Mouse (Mus musculus) intestine, embryonic 14.5 days (tissue): ENCODE measurements around the gene Gm42688. TPM values are rescaled to one million over a fixed set of nuclear protein-coding genes. Genes with fewer than 3 reads are reported as not detected.
A peak's percentile ranks its signal among the peaks of the same experiment; 100 is the strongest.

Experiments
- ATAC-seq: fragments of 200-750 bp; cut with Nextera tagmentation; replicated peaks from 2 replicates; pipeline ENCODE4 v1.8.0; 2017; ENCODE audit warnings: low read depth, moderate number of reproducible peaks, moderate TSS enrichment, moderate library complexity; ENCODE audit not compliant: low FRiP score, low TSS enrichment
- DNase-seq: peaks from one replicate; pipeline ENCODE4 v3.0.0-alpha.2; 2018; ENCODE audit warnings: low spot score
- H3K27ac ChIP-seq: fragments of 300-500 bp; sonication (generic); 2 replicates; pipeline ENCODE4 v1.5.1; 2014; ENCODE audit warnings: low read depth, mild to moderate bottlenecking, control low read depth
- H3K27me3 ChIP-seq: fragments of 300-500 bp; sonication (generic); replicated peaks from 2 replicates; pipeline ENCODE4 v1.6.1; 2014; ENCODE audit warnings: low read length, control low read depth; ENCODE audit not compliant: control insufficient read depth, insufficient read depth
- H3K36me3 ChIP-seq: fragments of 300-500 bp; sonication (generic); 2 replicates; pipeline ENCODE4 v1.6.1; 2014; ENCODE audit warnings: low read length, control low read depth; ENCODE audit not compliant: control insufficient read depth, insufficient read depth
- H3K4me1 ChIP-seq: fragments of 300-500 bp; sonication (generic); replicated peaks from 2 replicates; pipeline ENCODE4 v1.6.1; 2014; ENCODE audit warnings: low read length, control low read depth, mixed read lengths; ENCODE audit not compliant: control insufficient read depth, insufficient read depth
- H3K4me2 ChIP-seq: fragments of 300-500 bp; sonication (generic); 2 replicates; pipeline ENCODE4 v1.6.1; 2014; ENCODE audit warnings: low read length
- H3K4me3 ChIP-seq: fragments of 300-500 bp; sonication (generic); 2 replicates; pipeline ENCODE4 v1.5.1; 2014; ENCODE audit warnings: low read depth, low read length, control low read depth, mixed read lengths
- H3K9ac ChIP-seq: fragments of 300-500 bp; sonication (generic); 2 replicates; pipeline ENCODE4 v1.6.1; 2014; ENCODE audit warnings: mild to moderate bottlenecking, low read length
- H3K9me3 ChIP-seq: fragments of 300-500 bp; sonication (generic); 2 replicates; pipeline ENCODE4 v1.6.1; 2016; ENCODE audit warnings: low read length, control low read depth; ENCODE audit not compliant: control insufficient read depth
- WGBS: fragments of 180-500 bp; shearing (Covaris S2); extraction: QIAGEN DNeasy Blood & Tissue Kit; methylation state at CpG from one replicate; pipeline ENCODE4 v1.1.7; 2014; 5-methylcytosine and 5-hydroxymethylcytosine counted together
- polyA plus RNA-seq: library from polyadenylated mRNA; unstranded; fragments of >200 nt; fragmentation: Nextera tagmentation; extraction: Ambion mirVana; gene quantifications from 2 replicates; pipeline ENCODE4 v1.2.1, GENCODE M21; 2014

The Gm42688 gene
- polyA plus RNA-seq, 1 experiment from 2014 or later, result 2.6 TPM

DNA sequence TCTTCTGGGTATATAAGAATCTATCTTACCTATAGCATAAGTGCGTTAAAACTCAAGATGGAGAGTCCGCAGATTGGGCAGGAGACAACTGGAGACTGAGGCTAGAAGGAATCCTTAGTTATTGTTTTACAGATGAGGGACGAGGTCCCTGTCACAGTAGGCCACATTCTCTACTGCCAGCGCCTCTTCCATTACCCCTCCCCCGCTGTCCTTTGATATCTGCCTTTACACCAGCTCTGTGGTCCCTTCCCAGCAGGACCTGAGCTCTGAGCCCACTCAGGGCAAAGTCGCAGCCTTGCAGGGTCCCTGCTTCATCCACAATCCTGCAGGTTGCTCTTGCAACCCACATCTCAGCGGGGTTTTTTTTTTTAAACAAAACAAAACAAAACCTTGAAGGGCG is 33.2 kb upstream of the Gm42688 start:
- no peak for ATAC-seq
- 7% methylated on average over 8 of the region's 8 CpGs for WGBS

GRCm38 (mm10) chr6:83068706-83069487 is 32.5 kb upstream of the Gm42688 start:
- peak overlapping the region; percentile 24 for H3K4me3 ChIP-seq
- H3K27ac ChIP-seq, result no peak overlapping the region
- H3K9me3 ChIP-seq, result no peaks in the 10 kb centered on the region
- H3K4me2 ChIP-seq, result peak overlapping the region; percentile 36
- no peaks in the 10 kb centered on the region; the same call in none of the 2 replicates for H3K4me1 ChIP-seq
- H3K9ac ChIP-seq, result no peak overlapping the region; the same call in 1 of the 2 replicates
- WGBS, result under 1% methylated on average over 80 of the region's 81 CpGs
- ATAC-seq (no peak), DNase-seq (no peak)
- H3K36me3 ChIP-seq, result no peaks in the 10 kb centered on the region
- peaks cover 98% of the 10 kb centered on the region for H3K27me3 ChIP-seq

More for the DNA sequence above, 33.2 kb upstream of the Gm42688 start:
- H3K4me2 ChIP-seq, result peak overlapping the region; percentile 36; the same call in 1 of the 2 replicates
- DNase-seq, result no peak
- H3K9me3 ChIP-seq, result no peaks in the 10 kb centered on the region
- H3K9ac ChIP-seq, result no peak overlapping the region
- no peaks in the 10 kb centered on the region; the same call in none of the 2 replicates for H3K4me1 ChIP-seq
- peaks cover 99% of the 10 kb centered on the region for H3K27me3 ChIP-seq
- H3K36me3 ChIP-seq, result no peaks in the 10 kb centered on the region
- H3K4me3 ChIP-seq, result peak overlapping the region; percentile 24
- no peak overlapping the region for H3K27ac ChIP-seq

- no peaks in the 10 kb centered on the region; the same call in none of the 2 replicates for H3K4me1 ChIP-seq
- H3K9me3 ChIP-seq, result no peaks in the 10 kb centered on the region
- peak; percentile 74 for DNase-seq
- peak; percentile 25 for ATAC-seq
- H3K4me2 ChIP-seq, result no peak overlapping the region
- no peak overlapping the region for H3K27ac ChIP-seq
- peak overlapping the region; percentile 24 for H3K4me3 ChIP-seq
- peaks cover 98% of the 10 kb centered on the region for H3K27me3 ChIP-seq
- no peaks in the 10 kb centered on the region for H3K36me3 ChIP-seq
- 2% methylated on average over 68 of the region's 69 CpGs for WGBS
- peak overlapping the region; percentile 15 for H3K9ac ChIP-seq
These were observed 31.8 kb upstream of the Gm42688 start for GRCm38 (mm10) chr6:83069488-83070246.

DNA sequence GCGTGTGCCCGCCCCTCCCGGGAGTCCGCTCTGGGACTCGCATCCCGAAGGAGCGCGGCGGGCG is 31.3 kb upstream of the Gm42688 start, which contains the start of gene Tlx2:
Gene Tlx2 (minus strand): TSS at position 47 of the 64 bp plus-strand sequence.
- no peaks in the 10 kb centered on the region for H3K36me3 ChIP-seq
- no peaks in the 10 kb centered on the region for H3K9me3 ChIP-seq
- DNase-seq (no peak), ATAC-seq (no peak)
- peak within 1 kb of the TSS; percentile 15 for H3K9ac ChIP-seq
- peak within 1 kb of the TSS; percentile 34; the same call in 1 of the 2 replicates for H3K27ac ChIP-seq
- 0% methylated on average over 10 of the region's 10 CpGs for WGBS
- peaks cover 98% of the 10 kb centered on the region for H3K27me3 ChIP-seq
- H3K4me1 ChIP-seq, result no peaks in the 10 kb centered on the region; the same call in none of the 2 replicates
- H3K4me3 ChIP-seq, result peak within 1 kb of the TSS; percentile 24
- H3K4me2 ChIP-seq, result no peak within 1 kb of the TSS

- H3K9ac ChIP-seq, result no peak overlapping the region
- H3K27ac ChIP-seq, result peak overlapping the region; percentile 34; the same call in 1 of the 2 replicates
These were observed 30.9 kb upstream of the Gm42688 start for GRCm38 (mm10) chr6:83070311-83071219.

DNA sequence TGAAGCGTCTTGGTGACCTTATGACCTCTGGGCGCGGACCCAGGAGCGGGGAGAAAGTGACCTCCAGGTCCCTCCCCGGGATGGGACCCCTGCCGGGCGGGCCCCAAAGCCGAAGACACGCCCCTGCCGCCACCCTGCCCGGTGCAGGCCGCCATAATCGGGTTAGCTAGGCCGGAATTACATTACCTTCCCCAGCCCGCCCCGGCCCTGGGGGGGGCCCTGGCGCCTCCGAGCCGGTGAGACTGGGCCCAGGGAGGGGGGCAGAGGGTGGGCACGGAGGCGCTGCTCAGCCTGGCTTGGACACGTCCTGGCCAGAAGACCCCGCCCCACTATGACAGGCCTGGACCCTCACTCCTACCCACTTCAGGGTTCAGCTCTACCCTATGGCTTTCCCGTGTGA is 30.2 kb upstream of the Gm42688 start:
- ATAC-seq (peak; percentile 72), DNase-seq (peak; percentile 71)
- Histone ChIP-seq H3K9me3 (no peaks in the 10 kb centered on the region), H3K27ac (no peak overlapping the region), H3K4me3 (peak overlapping the region; percentile 24; the same call in 1 of the 2 replicates), H3K9ac (no peak overlapping the region), H3K27me3 (peaks cover 98% of the 10 kb centered on the region), H3K4me1 (no peaks in the 10 kb centered on the region; the same call in none of the 2 replicates), H3K4me2 (no peak overlapping the region; the same call in 1 of the 2 replicates), H3K36me3 (no peaks in the 10 kb centered on the region)
- under 1% methylated on average over 22 of the region's 24 CpGs for WGBS

More at GRCm38 (mm10) chr6:83070311-83071219, 30.9 kb upstream of the Gm42688 start:
- Histone ChIP-seq H3K36me3 (no peaks in the 10 kb centered on the region), H3K4me1 (no peaks in the 10 kb centered on the region; the same call in none of the 2 replicates), H3K9me3 (no peaks in the 10 kb centered on the region), H3K4me2 (no peak overlapping the region), H3K4me3 (peak overlapping the region; percentile 24), H3K27me3 (peaks cover 98% of the 10 kb centered on the region)
- under 1% methylated on average over 53 of the region's 58 CpGs for WGBS
- DNase-seq (peak; percentile 90), ATAC-seq (peak; percentile 53)

GRCm38 (mm10) chr6:83074979-83075378 is 26.4 kb upstream of the Gm42688 start:
- Histone ChIP-seq H3K27ac (no peak overlapping the region), H3K27me3 (peaks cover 71% of the 10 kb centered on the region), H3K9me3 (no peaks in the 10 kb centered on the region), H3K4me3 (no peak overlapping the region), H3K9ac (no peak overlapping the region), H3K36me3 (peaks cover 2% of the 10 kb centered on the region; the same call in 1 of the 2 replicates), H3K4me1 (peaks cover 12% of the 10 kb centered on the region), H3K4me2 (no peak overlapping the region)
- no peak for DNase-seq
- ATAC-seq, result no peak
- WGBS, result 16% methylated on average over 2 of the region's 2 CpGs
